Mouse (Mus musculus): ENCODE results near the gene Klhl20.
A peak's percentile ranks its signal among the peaks of the same experiment; 100 is the strongest.

DNA sequence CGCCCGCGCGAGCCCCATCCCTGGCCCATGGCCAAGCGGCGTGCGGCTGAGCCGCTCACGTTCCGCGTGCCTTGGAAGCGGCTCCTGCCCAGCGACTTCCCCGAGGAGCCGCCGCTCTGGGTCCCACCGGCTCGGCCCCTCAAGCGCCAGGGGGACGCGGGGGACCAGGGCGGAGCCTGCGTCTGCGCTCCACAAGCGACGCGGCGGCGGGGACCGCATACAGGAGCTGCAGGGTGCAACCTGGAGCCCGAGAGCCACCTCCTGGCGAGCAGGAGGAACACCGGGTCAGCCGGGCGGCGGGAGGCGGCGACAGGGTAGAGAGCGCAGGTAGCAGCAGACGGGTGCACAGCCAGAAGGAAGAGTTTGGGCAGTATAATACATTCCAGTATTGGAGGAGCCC is 39.3 kb upstream of the Klhl20 start:
- no peak for TF ChIP-seq POLR2A (IDR thresholded peaks at IDR 0.05; ENCODE audit: insufficient read depth, low read depth, low read length)
- TF ChIP-seq CTCF (IDR thresholded peaks at IDR 0.05; ENCODE audit: insufficient read depth, low read depth, low read length): peak; percentile 58; the same call in 1 of the 2 replicates

Measured in olfactory bulb, adult 2 months (tissue).